Mouse (Mus musculus): ENCODE measurements around the gene Ksr1. TPM values are rescaled to one million over a fixed set of nuclear protein-coding genes. Genes with fewer than 3 reads are reported as not detected.

Gene Ksr1
- polyA plus RNA-seq, 1 experiment: 21.9 TPM

- TF ChIP-seq CTCF (IDR thresholded peaks at IDR 0.05; ENCODE audit: insufficient read depth, low read length): no peak
- TF ChIP-seq POLR2A (IDR thresholded peaks at IDR 0.05; ENCODE audit: borderline replicate concordance, extremely low read depth, low read depth, low read length): no peak
- H3K4me1 ChIP-seq (ENCODE audit: control insufficient read depth, insufficient read depth, low read length): peaks cover 30% of the 10 kb centered on the region
- H3K4me3 ChIP-seq (replicated peaks; ENCODE audit: extremely low read depth, low read depth, low read length): no peak overlapping the region
- 59% methylated on average over 7 of the region's 7 CpGs for WGBS
- no peak for DNase-seq
These were observed 53.4 kb downstream of the Ksr1 start for GRCm38 (mm10) chr11:79092802-79093201.

GRCm38 (mm10) chr11:79092245-79092644 lies 54.0 kb downstream of the Ksr1 start:
- DNase-seq: no peak
- 94% methylated on average over 6 of the region's 6 CpGs for WGBS
- TF ChIP-seq POLR2A (IDR thresholded peaks at IDR 0.05; ENCODE audit: borderline replicate concordance, extremely low read depth, low read depth, low read length) (no peak), CTCF (IDR thresholded peaks at IDR 0.05; ENCODE audit: insufficient read depth, low read length) (no peak)
- Histone ChIP-seq H3K4me3 (replicated peaks; ENCODE audit: extremely low read depth, low read depth, low read length) (no peak overlapping the region), H3K4me1 (ENCODE audit: control insufficient read depth, insufficient read depth, low read length) (peaks cover 32% of the 10 kb centered on the region)

- 45% methylated on average over 1 of the region's 1 CpGs for WGBS
These were observed 56.5 kb downstream of the Ksr1 start for GRCm38 (mm10) chr11:79089756-79090155.

GRCm38 (mm10) chr11:79089027-79089426 lies 57.2 kb downstream of the Ksr1 start:
- WGBS: 61% methylated on average over 5 of the region's 5 CpGs
- Histone ChIP-seq H3K4me3 (replicated peaks; ENCODE audit: extremely low read depth, low read depth, low read length) (no peak overlapping the region), H3K4me1 (ENCODE audit: control insufficient read depth, insufficient read depth, low read length) (peaks cover 30% of the 10 kb centered on the region)
- TF ChIP-seq POLR2A (IDR thresholded peaks at IDR 0.05; ENCODE audit: borderline replicate concordance, extremely low read depth, low read depth, low read length) (no peak), CTCF (IDR thresholded peaks at IDR 0.05; ENCODE audit: insufficient read depth, low read length) (no peak)
- no peak for DNase-seq

More at GRCm38 (mm10) chr11:79089756-79090155, 56.5 kb downstream of the Ksr1 start:
- no peak overlapping the region for H3K4me3 ChIP-seq (replicated peaks; ENCODE audit: extremely low read depth, low read depth, low read length)
- TF ChIP-seq POLR2A (IDR thresholded peaks at IDR 0.05; ENCODE audit: borderline replicate concordance, extremely low read depth, low read depth, low read length) (no peak), CTCF (IDR thresholded peaks at IDR 0.05; ENCODE audit: insufficient read depth, low read length) (no peak)
- H3K4me1 ChIP-seq (ENCODE audit: control insufficient read depth, insufficient read depth, low read length): peaks cover 30% of the 10 kb centered on the region
- DNase-seq: no peak

- DNase-seq: no peak
These were observed 57.9 kb downstream of the Ksr1 start for GRCm38 (mm10) chr11:79088325-79088724.

GRCm38 (mm10) chr11:79087731-79088311 lies 58.4 kb downstream of the Ksr1 start:
- H3K4me1 ChIP-seq (ENCODE audit: control insufficient read depth, insufficient read depth, low read length): peaks cover 32% of the 10 kb centered on the region
- no peak for TF ChIP-seq CTCF (IDR thresholded peaks at IDR 0.05; ENCODE audit: insufficient read depth, low read length)
- no peak for TF ChIP-seq POLR2A (IDR thresholded peaks at IDR 0.05; ENCODE audit: borderline replicate concordance, extremely low read depth, low read depth, low read length)
- no peak overlapping the region for H3K4me3 ChIP-seq (replicated peaks; ENCODE audit: extremely low read depth, low read depth, low read length)
- no peak for DNase-seq
- WGBS: 42% methylated on average over 4 of the region's 4 CpGs

More at GRCm38 (mm10) chr11:79088325-79088724, 57.9 kb downstream of the Ksr1 start:
- H3K4me1 ChIP-seq (ENCODE audit: control insufficient read depth, insufficient read depth, low read length): peaks cover 32% of the 10 kb centered on the region
- no peak for TF ChIP-seq POLR2A (IDR thresholded peaks at IDR 0.05; ENCODE audit: borderline replicate concordance, extremely low read depth, low read depth, low read length)
- H3K4me3 ChIP-seq (replicated peaks; ENCODE audit: extremely low read depth, low read depth, low read length): no peak overlapping the region
- WGBS: 71% methylated on average over 9 of the region's 9 CpGs

- TF ChIP-seq POLR2A (IDR thresholded peaks at IDR 0.05; ENCODE audit: borderline replicate concordance, extremely low read depth, low read depth, low read length) (no peak), CTCF (IDR thresholded peaks at IDR 0.05; ENCODE audit: insufficient read depth, low read length) (no peak)
- peaks cover 34% of the 10 kb centered on the region for H3K4me1 ChIP-seq (ENCODE audit: control insufficient read depth, insufficient read depth, low read length)
- WGBS: 88% methylated on average over 12 of the region's 12 CpGs
- DNase-seq: no peak
- no peak overlapping the region for H3K4me3 ChIP-seq (replicated peaks; ENCODE audit: extremely low read depth, low read depth, low read length)
These were observed 59.4 kb downstream of the Ksr1 start for GRCm38 (mm10) chr11:79086787-79087186.

- Histone ChIP-seq H3K4me1 (ENCODE audit: control insufficient read depth, insufficient read depth, low read length) (peaks cover 40% of the 10 kb centered on the region), H3K4me3 (replicated peaks; ENCODE audit: extremely low read depth, low read depth, low read length) (no peak overlapping the region)
- TF ChIP-seq POLR2A (IDR thresholded peaks at IDR 0.05; ENCODE audit: borderline replicate concordance, extremely low read depth, low read depth, low read length): no peak
- no peak for TF ChIP-seq CTCF (IDR thresholded peaks at IDR 0.05; ENCODE audit: insufficient read depth, low read length)
- DNase-seq: no peak
- 52% methylated on average over 5 of the region's 5 CpGs for WGBS
These were observed 61.1 kb downstream of the Ksr1 start for GRCm38 (mm10) chr11:79085059-79085458.

- no peak for DNase-seq
- no peak overlapping the region for H3K4me3 ChIP-seq (replicated peaks; ENCODE audit: extremely low read depth, low read depth, low read length)
- WGBS: 23% methylated on average over 11 of the region's 11 CpGs
- TF ChIP-seq CTCF (IDR thresholded peaks at IDR 0.05; ENCODE audit: insufficient read depth, low read length) (no peak), POLR2A (IDR thresholded peaks at IDR 0.05; ENCODE audit: borderline replicate concordance, extremely low read depth, low read depth, low read length) (no peak)
- peaks cover 32% of the 10 kb centered on the region for H3K4me1 ChIP-seq (ENCODE audit: control insufficient read depth, insufficient read depth, low read length)
These were observed 63.2 kb downstream of the Ksr1 start for GRCm38 (mm10) chr11:79083018-79083441.

Measured in lung, adult 2 months (tissue).